Comparison of ENCODE assay signal across 15 mouse cellular contexts in the genomic region with DNA sequence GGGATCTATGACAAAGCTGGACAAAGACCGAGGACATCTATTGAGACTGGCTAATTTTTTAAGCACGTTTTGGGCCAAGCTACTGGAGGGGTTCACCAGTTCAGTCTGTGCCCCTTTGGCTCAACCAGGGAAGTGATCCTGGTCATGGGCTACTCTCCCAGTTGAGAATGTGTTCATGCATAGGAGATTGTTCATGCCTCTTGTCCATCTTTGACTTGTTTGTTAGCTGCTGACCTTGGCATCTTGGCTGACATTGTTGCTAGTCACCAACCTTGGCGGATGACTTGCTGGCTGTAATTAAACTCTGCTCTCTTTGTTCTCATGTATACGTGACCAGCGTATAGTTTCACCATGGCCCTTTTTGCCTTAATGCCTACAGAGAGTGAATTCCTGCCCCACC.
DNase-seq lines count a peak whose midpoint lies in the region; ATAC-seq and TF ChIP-seq lines count a peak whose summit lies in the region.
"Had no signal": no experiment of that assay in that cellular context is flagged by ENCODE, and none has a peak within 500 bp of the region (broad histone marks: within the 10 kb centered on the region; RNA-seq: fewer than 3 reads in every experiment).

No protein-coding gene starts in this region.

- WGBS in heart, embryonic 12.5 days = 79% methylated on average over 5 of the region's 5 CpGs
- 79% methylated on average over 5 of the region's 5 CpGs for WGBS in kidney, embryonic 16.5 days
- 72% methylated on average over 5 of the region's 5 CpGs for WGBS in lung, adult 2 months

- TF ChIP-seq POLR2A in lung, adult 2 months (IDR thresholded peaks at IDR 0.05; ENCODE audit: borderline replicate concordance, extremely low read depth, low read depth, low read length) = no peak

- no peak overlapping the region for H3K4me2 ChIP-seq in heart, embryonic 12.5 days
- H3K4me2 ChIP-seq in kidney, embryonic 16.5 days (replicated peaks; ENCODE audit: low read depth, low read length) = no peak overlapping the region
- H3K4me2 ChIP-seq: forebrain, embryonic 13.5 days; hindbrain, embryonic 15.5 days had no signal

- H3K9ac ChIP-seq in heart, embryonic 12.5 days = no peak overlapping the region
- no peak overlapping the region for H3K9ac ChIP-seq in kidney, embryonic 16.5 days (replicated peaks; ENCODE audit: low read length)
- H3K9ac ChIP-seq: forebrain, embryonic 13.5 days; forebrain, postnatal 0 days; hindbrain, embryonic 15.5 days had no signal

- no peaks in the 10 kb centered on the region for H3K27me3 ChIP-seq in heart, embryonic 12.5 days (replicated peaks)
- H3K27me3 ChIP-seq in kidney, embryonic 16.5 days (ENCODE audit: insufficient read depth, low read length) = no peaks in the 10 kb centered on the region
- H3K27me3 ChIP-seq: forebrain, embryonic 13.5 days; hindbrain, embryonic 15.5 days had no signal

- no peak for TF ChIP-seq CTCF in lung, adult 2 months (IDR thresholded peaks at IDR 0.05; ENCODE audit: insufficient read depth, low read length)

- DNase-seq in heart, adult 18-20 months = peak; percentile 47 to 51
- DNase-seq in kidney, adult 11 months = peak; percentile 7
- DNase-seq in adrenal gland, postnatal 14 days = peak; percentile 24
- no peak for DNase-seq in lung, adult 2 months
- DNase-seq in left cerebral cortex, adult 8-10 months (ENCODE audit: low spot score in 2 of 2) = no peak
- DNase-seq: cerebellum, adult 2 months; cerebellum, postnatal 10 days; forebrain, postnatal 0 days; gastrocnemius, postnatal 14 days had no signal

- H3K4me1 ChIP-seq in heart, embryonic 12.5 days (replicated peaks) = no peaks in the 10 kb centered on the region
- 0 out of 2 replicates have a peak, but pooled peaks cover 4% of the 10 kb centered on the region for H3K4me1 ChIP-seq in kidney, embryonic 16.5 days (ENCODE audit: insufficient read depth, low read length)
- H3K4me1 ChIP-seq in lung, adult 2 months (ENCODE audit: control insufficient read depth, insufficient read depth, low read length) = no peaks in the 10 kb centered on the region
- H3K4me1 ChIP-seq: embryonic facial prominence, embryonic 10.5 days; forebrain, embryonic 13.5 days; hindbrain, embryonic 15.5 days had no signal

- H3K4me3 ChIP-seq in heart, embryonic 12.5 days = no peak overlapping the region
- H3K4me3 ChIP-seq in kidney, embryonic 16.5 days (ENCODE audit: low read length) = no peak overlapping the region
- no peak overlapping the region for H3K4me3 ChIP-seq in lung, adult 2 months (replicated peaks; ENCODE audit: extremely low read depth, low read depth, low read length)
- H3K4me3 ChIP-seq: embryonic facial prominence, embryonic 10.5 days; forebrain, embryonic 13.5 days; hindbrain, embryonic 15.5 days had no signal

- no peak overlapping the region for H3K27ac ChIP-seq in heart, embryonic 12.5 days (ENCODE audit: poor library complexity, severe bottlenecking)
- H3K27ac ChIP-seq in kidney, embryonic 16.5 days (ENCODE audit: low read length) = no peak overlapping the region
- H3K27ac ChIP-seq: embryonic facial prominence, embryonic 10.5 days; forebrain, embryonic 13.5 days; hindbrain, embryonic 15.5 days had no signal

- H3K36me3 ChIP-seq in heart, embryonic 12.5 days = no peaks in the 10 kb centered on the region
- H3K36me3 ChIP-seq in kidney, embryonic 16.5 days (ENCODE audit: insufficient read depth, low read length) = no peaks in the 10 kb centered on the region
- H3K36me3 ChIP-seq: embryonic facial prominence, embryonic 10.5 days; hindbrain, embryonic 15.5 days had no signal

- no peaks in the 10 kb centered on the region for H3K9me3 ChIP-seq in heart, embryonic 12.5 days (replicated peaks)
- H3K9me3 ChIP-seq in kidney, embryonic 16.5 days (ENCODE audit: low read length) = no peaks in the 10 kb centered on the region
- H3K9me3 ChIP-seq: embryonic facial prominence, embryonic 10.5 days; forebrain, embryonic 13.5 days; hindbrain, embryonic 15.5 days had no signal

- no peak for ATAC-seq in heart, embryonic 12.5 days (ENCODE audit: insufficient number of reproducible peaks, low FRiP score)
- no peak for ATAC-seq in kidney, embryonic 16.5 days (ENCODE audit: low FRiP score, low TSS enrichment)
- ATAC-seq: forebrain, embryonic 13.5 days; forebrain, postnatal 0 days; intestine, embryonic 16.5 days had no signal

Comparison
In these comparisons a context has a peak if more than half of its experiments do, and no peak if none do; other contexts are left out.
1. DNase-seq: peak in heart, adult 18-20 months (2 of 2), kidney, adult 11 months (single experiment) and adrenal gland, postnatal 14 days (single experiment); none in lung, adult 2 months (single experiment) and left cerebral cortex, adult 8-10 months (0 of 2).